Mouse (Mus musculus): Measurements from ENCODE around the gene Nle1. TPM values are rescaled to one million over a fixed set of nuclear protein-coding genes. Genes with fewer than 3 reads are reported as not detected.

Gene Nle1
- 20.9 and 21.2 TPM in 2 replicates for polyA plus RNA-seq (2015; fragmentation: Nextera tagmentation; extraction: Ambion mirVana)

DNA sequence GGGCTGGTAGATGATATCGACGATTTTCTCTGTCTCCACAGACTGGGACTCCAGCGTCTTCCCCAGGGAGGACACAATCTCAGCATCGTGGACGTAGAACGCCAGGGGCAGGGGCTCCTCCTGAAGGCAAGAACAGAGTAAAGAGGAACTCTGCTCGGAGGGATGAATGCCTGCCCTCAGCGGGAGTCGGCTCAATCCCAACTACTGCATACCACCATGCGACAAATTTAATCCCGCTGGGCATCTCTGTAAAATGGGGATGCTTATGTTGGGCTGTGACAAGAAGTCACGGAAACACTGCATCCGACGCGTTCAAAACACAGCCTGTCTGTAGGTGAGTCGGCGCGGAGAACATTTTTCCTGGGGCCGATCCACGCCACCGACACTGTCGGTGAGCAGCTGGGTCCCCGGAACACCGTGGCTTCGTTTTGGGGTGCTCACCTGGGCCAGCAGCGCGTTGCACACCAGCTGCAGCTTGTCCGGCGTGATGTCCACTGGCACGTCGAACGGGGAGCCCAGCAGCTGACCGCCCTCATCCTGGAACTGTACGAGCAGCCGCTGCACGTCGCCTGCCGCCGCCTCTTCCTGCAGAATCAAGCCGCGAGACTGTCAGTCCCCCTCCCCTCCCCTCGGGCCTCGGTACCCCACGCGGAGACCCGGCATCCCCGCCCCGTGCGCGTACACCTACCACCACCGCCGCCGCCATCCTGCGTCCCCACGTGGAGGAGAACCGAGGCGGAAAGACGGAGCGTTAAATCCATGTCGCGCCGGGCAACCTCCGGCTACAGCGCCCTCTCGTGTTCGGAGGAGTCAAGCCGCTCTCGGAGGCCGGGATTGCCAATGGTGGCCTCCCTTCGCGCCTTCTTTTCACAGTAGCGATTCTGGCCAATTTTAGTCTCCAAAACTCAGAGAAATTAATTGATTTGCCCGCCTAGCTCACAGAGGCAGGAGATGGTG, at the start of gene Nle1:
TSS of gene Nle1 (minus strand) at position 761 of the 957 bp plus-strand sequence.
- 1% methylated on average over 73 of the region's 73 CpGs for WGBS
- no peak within 1 kb of the TSS for H3K27ac ChIP-seq (replicated peaks)
- H3K4me2 ChIP-seq: peak within 1 kb of the TSS; percentile 87
- H3K9me3 ChIP-seq: no peaks in the 10 kb centered on the region
- ATAC-seq (ENCODE audit: extremely low read depth, insufficient number of reproducible peaks, low FRiP score, low TSS enrichment): no peak
- H3K4me1 ChIP-seq: peaks cover 49% of the 10 kb centered on the region
- peaks cover 42% of the 10 kb centered on the region for H3K36me3 ChIP-seq
- peak within 1 kb of the TSS; percentile 87 for H3K9ac ChIP-seq
- H3K4me3 ChIP-seq: peak within 1 kb of the TSS; percentile 82
- H3K27me3 ChIP-seq (replicated peaks): no peaks in the 10 kb centered on the region

DNA sequence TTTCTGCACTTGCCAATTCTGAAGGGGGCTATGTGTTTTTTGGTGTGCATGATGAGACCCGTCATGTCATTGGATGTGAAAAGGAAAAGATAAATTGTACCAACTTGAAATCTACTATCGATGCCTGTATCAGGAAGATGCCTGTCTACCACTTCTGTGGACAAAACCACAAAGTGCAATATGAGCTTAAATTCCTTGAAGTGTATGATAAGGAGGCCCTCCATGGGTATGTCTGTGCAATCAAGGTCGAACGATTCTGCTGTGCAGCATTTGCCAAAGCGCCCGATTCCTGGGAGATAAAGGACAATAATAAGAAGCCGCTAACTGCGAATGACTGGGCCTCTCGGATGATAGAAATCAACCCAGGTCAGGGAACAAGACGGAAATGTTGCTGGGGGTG, 48.7 kb upstream of the Nle1 start:
- Histone ChIP-seq H3K27ac (replicated peaks) (no peak overlapping the region), H3K9ac (no peak overlapping the region), H3K4me2 (no peak overlapping the region), H3K27me3 (replicated peaks) (peaks cover 32% of the 10 kb centered on the region), H3K4me3 (no peak overlapping the region), H3K4me1 (peaks cover 6% of the 10 kb centered on the region), H3K36me3 (no peaks in the 10 kb centered on the region), H3K9me3 (no peaks in the 10 kb centered on the region)
- no peak for ATAC-seq (ENCODE audit: extremely low read depth, insufficient number of reproducible peaks, low FRiP score, low TSS enrichment)
- WGBS: 59% methylated on average over 10 of the region's 10 CpGs

DNA sequence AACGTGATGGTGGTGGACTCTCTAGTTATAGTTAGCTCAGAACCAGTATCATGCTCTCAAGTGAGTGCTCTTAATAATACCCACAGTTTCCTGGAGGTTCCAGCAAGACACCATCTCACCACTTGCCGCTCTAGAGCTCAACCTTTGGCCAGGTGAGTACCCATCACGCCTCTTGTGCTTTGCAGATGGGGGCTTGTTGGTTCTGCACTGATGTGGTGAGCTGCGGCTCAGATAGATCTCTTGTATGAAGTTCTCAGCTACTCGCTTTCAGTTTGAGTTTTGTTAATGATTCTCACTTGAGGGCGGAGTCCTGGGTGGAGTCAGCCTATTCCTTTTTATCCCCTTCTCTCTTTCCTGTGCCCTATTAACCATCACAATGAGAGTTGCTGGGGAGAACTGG, 46.4 kb upstream of the Nle1 start:
- Histone ChIP-seq H3K9me3 (no peaks in the 10 kb centered on the region), H3K4me2 (no peak overlapping the region), H3K4me3 (no peak overlapping the region), H3K27ac (replicated peaks) (no peak overlapping the region), H3K9ac (no peak overlapping the region), H3K4me1 (peaks cover 19% of the 10 kb centered on the region), H3K27me3 (replicated peaks) (peaks cover 50% of the 10 kb centered on the region), H3K36me3 (no peaks in the 10 kb centered on the region)
- no peak for ATAC-seq (ENCODE audit: extremely low read depth, insufficient number of reproducible peaks, low FRiP score, low TSS enrichment)
- WGBS: 74% methylated on average over 6 of the region's 6 CpGs

DNA sequence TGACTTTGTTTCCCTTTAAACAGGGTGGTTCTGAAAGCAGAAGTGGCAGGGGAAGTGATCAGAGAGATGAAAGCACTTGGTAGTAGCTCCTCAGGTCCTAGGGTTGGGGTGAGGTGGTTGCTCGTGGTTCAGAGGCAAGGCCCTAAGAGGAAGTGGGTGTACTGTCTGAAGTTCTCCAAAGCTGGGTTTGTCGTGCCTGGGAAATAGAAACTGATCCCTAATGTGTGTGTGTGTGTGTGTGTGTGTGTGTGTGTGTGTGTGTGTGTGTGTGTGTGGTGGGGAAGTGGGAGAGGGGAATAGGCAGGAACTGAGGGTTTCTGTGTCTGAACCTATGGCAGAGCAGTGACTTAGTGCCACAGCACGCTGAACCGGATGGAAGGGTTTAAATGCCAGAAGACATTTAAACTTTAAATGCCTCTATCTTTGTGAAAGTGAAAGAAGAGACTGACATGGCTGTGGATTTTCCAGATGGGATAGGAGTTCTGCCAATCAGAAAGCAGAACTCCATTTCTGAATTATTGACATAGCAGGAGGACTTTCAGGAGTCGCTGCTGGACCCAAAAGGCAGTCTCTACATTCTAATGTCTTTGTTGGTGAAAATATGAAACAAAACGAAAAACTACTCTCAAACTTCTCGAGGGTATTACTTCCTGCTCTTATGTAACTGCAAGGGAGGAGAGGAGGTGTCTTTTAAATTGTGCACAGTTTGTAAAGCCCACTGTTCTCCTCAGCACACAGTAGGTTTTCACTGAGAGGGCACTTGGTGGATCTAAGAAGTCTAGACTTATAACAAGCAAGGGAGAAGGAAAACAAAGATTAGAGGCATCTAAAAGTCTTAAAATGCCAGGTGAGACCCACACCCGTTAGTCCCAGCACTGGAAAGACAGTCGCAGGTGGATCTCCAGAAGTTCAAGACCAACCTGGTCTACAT, 44.7 kb upstream of the Nle1 start:
- Histone ChIP-seq H3K4me3 (peak overlapping the region; percentile 47), H3K27ac (replicated peaks) (peak overlapping the region; percentile 41), H3K4me2 (peak overlapping the region; percentile 70), H3K9ac (no peak overlapping the region), H3K4me1 (peaks cover 19% of the 10 kb centered on the region), H3K27me3 (replicated peaks) (peaks cover 55% of the 10 kb centered on the region), H3K9me3 (no peaks in the 10 kb centered on the region), H3K36me3 (no peaks in the 10 kb centered on the region)
- ATAC-seq (ENCODE audit: extremely low read depth, insufficient number of reproducible peaks, low FRiP score, low TSS enrichment): no peak
- 53% methylated on average over 9 of the region's 9 CpGs for WGBS

DNA sequence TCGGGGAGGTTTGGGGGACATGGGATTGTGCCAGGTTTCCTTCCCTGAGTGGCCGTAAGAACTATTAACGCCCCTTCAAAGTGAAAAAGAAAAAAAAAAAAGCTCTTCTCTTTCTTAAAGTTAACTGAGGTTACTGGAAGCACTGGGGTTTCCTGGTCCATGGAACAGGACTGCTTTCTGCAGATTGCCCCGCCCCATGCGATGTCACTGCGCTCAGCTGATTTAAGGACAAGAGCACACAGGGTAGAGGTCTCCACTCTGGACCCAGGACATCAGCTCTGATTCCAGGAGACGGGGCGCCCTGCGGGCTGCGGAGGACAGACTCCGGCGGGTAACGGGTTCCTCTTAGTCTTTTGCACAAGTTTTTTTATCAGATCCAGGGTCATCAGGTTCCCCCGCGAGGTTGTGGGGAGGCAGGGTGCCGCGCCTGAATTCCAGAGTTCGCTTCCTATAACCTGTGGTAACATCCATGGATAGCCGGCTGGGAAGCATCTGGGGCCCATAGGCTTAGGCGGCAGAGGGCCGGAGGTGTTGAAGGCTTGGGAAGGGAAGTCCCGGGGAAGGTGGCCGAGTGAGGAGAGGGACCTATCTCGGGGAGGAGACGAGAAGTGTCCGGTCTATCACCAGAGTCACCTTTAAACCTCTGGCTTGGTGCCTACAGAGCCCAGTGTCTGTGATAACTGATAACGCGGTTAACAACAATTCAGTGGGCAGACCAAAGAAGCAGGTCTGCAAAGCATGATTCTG, 43.8 kb upstream of the Nle1 start:
- peak overlapping the region; percentile 47 for H3K4me3 ChIP-seq
- H3K4me2 ChIP-seq: peak overlapping the region; percentile 70
- no peak for ATAC-seq (ENCODE audit: extremely low read depth, insufficient number of reproducible peaks, low FRiP score, low TSS enrichment)
- H3K36me3 ChIP-seq: no peaks in the 10 kb centered on the region
- H3K4me1 ChIP-seq: peaks cover 19% of the 10 kb centered on the region
- peaks cover 55% of the 10 kb centered on the region for H3K27me3 ChIP-seq (replicated peaks)
- WGBS: 2% methylated on average over 28 of the region's 28 CpGs
- peak overlapping the region; percentile 71 for H3K9ac ChIP-seq
- peak overlapping the region; percentile 69 for H3K27ac ChIP-seq (replicated peaks)
- H3K9me3 ChIP-seq: no peaks in the 10 kb centered on the region

DNA sequence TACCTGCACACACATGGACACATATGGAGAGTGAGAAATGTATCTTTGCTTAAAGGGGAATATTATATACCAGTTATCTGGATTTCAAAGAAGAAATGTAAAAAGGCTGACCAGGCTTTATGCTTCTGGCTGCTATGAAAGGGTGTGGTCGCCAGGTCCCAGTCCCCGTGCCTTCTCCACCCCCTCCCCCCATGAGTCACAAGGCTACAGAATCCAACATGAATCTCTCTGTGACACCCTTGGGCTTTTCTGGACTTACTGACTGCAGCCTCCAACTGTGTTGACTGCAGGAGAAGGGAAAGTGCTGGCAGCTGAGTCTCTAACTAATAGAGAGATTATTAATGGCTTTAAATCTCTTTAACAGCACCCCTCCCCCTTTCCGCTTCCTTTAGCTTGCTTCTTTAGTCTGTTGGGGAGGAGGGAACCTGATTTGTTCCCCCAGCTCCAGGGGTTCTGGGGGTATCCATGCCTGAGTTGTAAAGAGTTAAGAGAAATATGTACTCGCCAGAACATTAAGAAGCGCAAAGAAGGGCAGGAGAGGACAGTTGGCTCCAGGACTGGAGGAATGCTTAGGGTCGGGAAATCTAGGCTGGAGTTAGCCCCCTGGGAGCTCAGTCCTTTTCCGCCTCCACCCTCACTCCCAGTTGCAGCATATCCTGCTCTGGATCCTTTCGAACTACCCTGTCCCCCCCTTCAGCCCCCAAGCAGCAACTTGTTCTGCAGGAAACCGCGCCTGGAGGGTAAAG, 42.7 kb upstream of the Nle1 start, which contains the start of gene Slfn5:
TSS of gene Slfn5 (plus strand) at position 614 of the 746 bp plus-strand sequence.
- Histone ChIP-seq H3K9me3 (no peaks in the 10 kb centered on the region), H3K4me2 (peak within 1 kb of the TSS; percentile 70), H3K27me3 (replicated peaks) (peaks cover 52% of the 10 kb centered on the region), H3K4me3 (peak within 1 kb of the TSS; percentile 47), H3K36me3 (no peaks in the 10 kb centered on the region), H3K9ac (peak within 1 kb of the TSS; percentile 71), H3K4me1 (peaks cover 19% of the 10 kb centered on the region), H3K27ac (replicated peaks) (peak within 1 kb of the TSS; percentile 69)
- 8% methylated on average over 10 of the region's 10 CpGs for WGBS
- ATAC-seq (ENCODE audit: extremely low read depth, insufficient number of reproducible peaks, low FRiP score, low TSS enrichment): no peak; the same call in 1 of the 2 replicates

DNA sequence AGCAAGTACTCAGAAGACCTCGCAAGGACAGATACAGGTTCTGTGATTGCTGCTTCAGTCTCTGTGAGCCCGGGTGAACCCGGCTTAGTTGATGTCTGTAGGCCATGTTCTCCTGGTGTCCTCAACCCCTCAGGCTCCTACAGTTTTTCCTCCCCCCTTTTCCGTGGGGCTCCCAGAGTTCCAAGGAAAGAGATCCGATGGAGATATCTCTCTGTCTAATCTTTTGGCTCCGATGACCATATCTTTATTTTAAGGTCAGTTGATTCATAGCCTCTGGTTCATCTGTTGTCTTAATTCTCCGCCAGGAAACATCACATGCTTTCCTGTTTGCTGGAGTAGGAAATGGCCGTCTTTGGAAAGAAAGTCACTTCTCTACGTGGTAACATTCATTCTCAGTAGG, 40.8 kb upstream of the Nle1 start:
- H3K9ac ChIP-seq: no peak overlapping the region
- peaks cover 32% of the 10 kb centered on the region for H3K4me1 ChIP-seq
- no peak overlapping the region for H3K4me3 ChIP-seq
- 0 out of 2 replicates have a peak, but pooled peaks cover 4% of the 10 kb centered on the region for H3K36me3 ChIP-seq
- no peaks in the 10 kb centered on the region for H3K9me3 ChIP-seq
- no peak for ATAC-seq (ENCODE audit: extremely low read depth, insufficient number of reproducible peaks, low FRiP score, low TSS enrichment)
- WGBS: 64% methylated on average over 9 of the region's 9 CpGs
- no peak overlapping the region for H3K4me2 ChIP-seq
- peaks cover 42% of the 10 kb centered on the region for H3K27me3 ChIP-seq (replicated peaks)
- H3K27ac ChIP-seq (replicated peaks): no peak overlapping the region

DNA sequence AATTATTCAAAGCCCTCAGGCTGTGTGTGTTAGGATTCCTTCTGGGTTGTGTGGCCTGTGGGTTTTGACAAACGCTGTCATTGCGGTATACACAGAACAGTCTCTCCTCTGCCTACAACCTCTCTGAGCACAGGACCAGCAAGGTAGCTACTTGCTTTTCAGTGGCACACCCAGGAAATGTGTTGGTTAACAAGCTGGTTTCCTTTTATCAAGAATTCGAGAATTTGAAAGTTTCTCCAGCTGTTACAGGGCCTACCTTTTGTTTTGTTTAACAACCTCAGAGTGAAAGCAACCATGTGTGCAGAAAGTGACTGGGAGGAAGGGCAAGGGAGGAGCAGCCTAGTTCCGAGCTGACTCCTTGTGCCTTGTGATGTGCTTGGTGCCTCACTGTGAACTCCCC, 39.2 kb upstream of the Nle1 start:
- ATAC-seq (ENCODE audit: extremely low read depth, insufficient number of reproducible peaks, low FRiP score, low TSS enrichment): no peak

DNA sequence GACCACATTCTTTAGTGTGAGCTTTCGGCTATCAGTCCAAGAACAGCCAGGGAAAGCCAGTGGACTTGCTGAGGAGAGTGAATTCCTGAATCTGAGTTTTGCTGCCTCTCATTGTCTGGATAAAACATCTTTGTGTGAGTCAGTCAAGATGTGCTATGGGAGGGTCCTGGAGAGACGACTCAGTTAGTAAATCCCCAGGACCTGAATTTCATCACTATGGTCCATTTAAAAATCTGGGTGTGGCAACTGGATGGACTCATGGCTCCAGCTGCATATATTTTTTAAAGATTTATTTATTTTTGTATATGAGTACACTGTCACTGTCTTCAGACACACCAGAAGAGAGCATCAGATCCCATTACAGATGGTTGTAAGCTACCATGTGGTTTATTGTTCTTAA, 37.4 kb upstream of the Nle1 start:
- peaks cover 13% of the 10 kb centered on the region for H3K27me3 ChIP-seq (replicated peaks)
- H3K4me2 ChIP-seq: no peak overlapping the region
- H3K9me3 ChIP-seq: no peaks in the 10 kb centered on the region
- no peak for ATAC-seq (ENCODE audit: extremely low read depth, insufficient number of reproducible peaks, low FRiP score, low TSS enrichment)
- H3K27ac ChIP-seq (replicated peaks): no peak overlapping the region
- whole genome bisulfite sequencing: 9% methylated on average over 2 of the region's 2 CpGs
- H3K9ac ChIP-seq: no peak overlapping the region
- H3K4me1 ChIP-seq: peaks cover 14% of the 10 kb centered on the region
- peaks cover 38% of the 10 kb centered on the region for H3K36me3 ChIP-seq
- no peak overlapping the region for H3K4me3 ChIP-seq

More for the DNA sequence above, 39.2 kb upstream of the Nle1 start:
- 49% methylated on average over 4 of the region's 4 CpGs for WGBS
- Histone ChIP-seq H3K4me2 (no peak overlapping the region), H3K4me3 (no peak overlapping the region), H3K27me3 (replicated peaks) (peaks cover 29% of the 10 kb centered on the region), H3K9me3 (no peaks in the 10 kb centered on the region), H3K36me3 (peaks cover 20% of the 10 kb centered on the region), H3K4me1 (peaks cover 31% of the 10 kb centered on the region), H3K27ac (replicated peaks) (no peak overlapping the region), H3K9ac (no peak overlapping the region)

DNA sequence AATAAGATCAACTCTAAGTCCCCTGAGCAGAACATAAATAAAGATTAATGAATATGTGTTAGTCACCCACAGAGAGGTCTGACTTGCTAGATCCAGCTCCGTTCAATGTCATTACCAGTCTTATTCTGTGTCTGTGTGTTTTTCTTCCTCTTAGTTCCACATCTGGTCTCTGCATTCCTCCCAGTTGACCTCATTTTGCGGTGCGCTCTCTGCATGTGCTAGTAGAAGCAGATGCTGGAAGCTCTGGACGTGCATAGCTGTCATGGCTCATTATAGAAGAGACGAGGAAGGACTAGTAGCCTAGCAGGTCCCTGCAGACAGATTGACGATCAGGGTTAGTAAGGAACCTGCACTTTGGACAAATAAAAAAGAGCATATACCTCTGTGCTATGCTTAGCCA, 35.1 kb upstream of the Nle1 start:
- H3K9me3 ChIP-seq: no peaks in the 10 kb centered on the region
- H3K36me3 ChIP-seq: peaks cover 61% of the 10 kb centered on the region
- WGBS: 49% methylated on average over 6 of the region's 6 CpGs
- no peak overlapping the region for H3K4me2 ChIP-seq
- ATAC-seq (ENCODE audit: extremely low read depth, insufficient number of reproducible peaks, low FRiP score, low TSS enrichment): no peak
- H3K4me3 ChIP-seq: no peak overlapping the region
- H3K27ac ChIP-seq (replicated peaks): no peak overlapping the region
- no peaks in the 10 kb centered on the region for H3K27me3 ChIP-seq (replicated peaks)
- peaks cover 14% of the 10 kb centered on the region for H3K4me1 ChIP-seq
- no peak overlapping the region for H3K9ac ChIP-seq
